Mouse (Mus musculus) ES-Bruce4 (cell line): ENCODE results near the gene Tmem170. TPM values are rescaled to one million over a fixed set of nuclear protein-coding genes. Genes with fewer than 3 reads are reported as not detected.
"Not testable (repeated sequence)": the region's sequence is repeated elsewhere in the genome, so short reads cannot be mapped to it uniquely, and the experiment has no call there.

Experiments
- H3K27ac ChIP-seq: 2 replicates; pipeline ENCODE4 v1.5.1; 2012; ENCODE audit warnings: low read length, inconsistent platforms; ENCODE audit not compliant: insufficient read depth
- H3K27me3 ChIP-seq: 2 replicates; pipeline ENCODE4 v1.6.1; 2012; ENCODE audit warnings: mild to moderate bottlenecking, low read length, inconsistent platforms; ENCODE audit not compliant: control insufficient read depth, poor library complexity, insufficient read depth, severe bottlenecking
- H3K36me3 ChIP-seq: 2 replicates; pipeline ENCODE4 v1.6.1; 2012; ENCODE audit warnings: inconsistent platforms, mild to moderate bottlenecking, low read length, moderate library complexity; ENCODE audit not compliant: control insufficient read depth, poor library complexity, insufficient read depth, severe bottlenecking
- H3K4me1 ChIP-seq: one replicate; pipeline ENCODE4 v1.8.1; 2011; ENCODE audit warnings: low read length; ENCODE audit not compliant: control insufficient read depth, insufficient read depth
- H3K4me3 ChIP-seq: 2 replicates; pipeline ENCODE4 v1.5.1; 2011; ENCODE audit warnings: low read depth, mild to moderate bottlenecking, low read length
- H3K9ac ChIP-seq: 2 replicates; pipeline ENCODE4 v1.6.1; 2012; ENCODE audit warnings: low read depth, mild to moderate bottlenecking, inconsistent platforms; ENCODE audit not compliant: poor library complexity, severe bottlenecking
- H3K9me3 ChIP-seq: replicated peaks from 2 replicates; pipeline ENCODE4 v1.6.1; 2012; ENCODE audit warnings: mild to moderate bottlenecking, low read length, inconsistent platforms; ENCODE audit not compliant: control insufficient read depth, poor library complexity, insufficient read depth, severe bottlenecking
- CTCF ChIP-seq: IDR thresholded peaks from one replicate; pipeline ENCODE4 v1.8.1; 2011; ENCODE audit warnings: low read depth, low read length
- EP300 ChIP-seq: IDR thresholded peaks from 2 replicates; pipeline ENCODE4 v1.6.1; 2011; ENCODE audit warnings: low read depth, low read length; ENCODE audit not compliant: insufficient read depth
- POLR2A ChIP-seq: IDR thresholded peaks from one replicate; pipeline ENCODE4 v1.8.1; 2011; ENCODE audit warnings: low read length; ENCODE audit not compliant: insufficient read depth
- polyA plus RNA-seq: library from polyadenylated mRNA; stranded (reverse); fragments of >200 nt; gene quantifications from 2 replicates; pipeline ENCODE4 v1.2.4, GENCODE M21; 2011; ENCODE audit warnings: low read depth; ENCODE audit not compliant: missing spikeins, insufficient read depth, insufficient read length

The Tmem170 gene
- polyA plus RNA-seq, 1 experiment: 31.2 TPM

DNA sequence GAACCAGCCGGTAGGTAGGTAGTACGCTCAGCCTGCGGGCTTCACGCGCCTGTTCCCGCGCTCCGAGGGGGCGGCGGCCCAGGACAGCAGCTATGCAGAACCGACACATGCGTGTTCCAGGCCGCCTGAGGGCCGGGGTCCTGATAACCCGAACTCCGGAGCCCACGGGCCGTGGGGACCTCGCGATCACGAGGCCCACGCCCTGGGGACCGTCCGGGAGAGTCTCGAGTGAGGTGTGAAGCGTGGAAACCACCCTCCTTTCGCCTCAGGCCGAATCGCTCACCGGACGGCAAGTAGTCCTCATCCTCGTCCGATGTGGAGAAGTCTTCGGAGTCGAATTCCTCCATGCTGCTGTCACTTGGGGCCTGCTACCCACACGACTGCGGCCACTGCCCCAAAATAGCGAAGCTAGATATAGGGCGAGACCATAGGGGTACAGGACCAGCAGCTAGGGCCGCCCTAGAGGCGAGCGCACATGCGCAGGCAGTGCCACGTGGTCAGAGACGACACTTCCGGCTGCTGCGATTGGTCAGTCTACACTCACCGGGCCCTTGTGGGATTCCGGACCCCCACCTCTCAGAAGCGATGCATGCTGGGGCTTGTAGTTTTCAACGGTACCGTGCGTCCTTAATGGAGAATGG, 22.6 kb downstream of the Tmem170 start, which contains the start of gene Cfdp1:
Cfdp1 (minus strand) TSS at position 431 of the 641 bp plus-strand sequence.
- Histone ChIP-seq H3K4me3 (peak within 1 kb of the TSS; percentile 74), H3K9me3 (no peaks in the 10 kb centered on the region), H3K27ac (peak within 1 kb of the TSS; percentile 66), H3K27me3 (no peaks in the 10 kb centered on the region), H3K36me3 (peaks cover 13% of the 10 kb centered on the region), H3K9ac (peak within 1 kb of the TSS; percentile 64), H3K4me1 (no peaks in the 10 kb centered on the region)
- TF ChIP-seq EP300 (no peak), POLR2A (no peak), CTCF (no peak)

DNA sequence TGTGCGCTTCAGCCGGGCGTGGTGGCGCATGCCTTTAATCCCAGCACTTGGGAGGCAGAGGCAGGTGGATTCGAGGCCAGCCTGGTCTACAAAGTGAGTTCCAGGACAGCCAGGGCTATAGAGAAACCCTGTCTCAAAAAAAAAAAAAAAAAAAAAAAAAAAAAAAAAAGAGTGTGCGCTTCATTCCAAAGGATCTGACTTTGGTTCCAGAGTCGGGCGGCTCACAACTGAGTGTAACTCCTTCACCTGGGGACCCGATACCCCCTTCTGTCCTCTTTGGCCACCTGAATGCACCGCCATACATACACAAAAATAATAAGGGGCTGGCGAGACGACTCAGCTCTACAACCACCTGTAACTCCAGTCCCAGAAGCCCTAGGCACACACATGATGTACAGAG, 23.3 kb downstream of the Tmem170 start:
- peak overlapping the region; percentile 64 for H3K9ac ChIP-seq
- H3K9me3 ChIP-seq, H3K27ac ChIP-seq, H3K4me1 ChIP-seq, H3K27me3 ChIP-seq: not testable (repeated sequence)
- H3K36me3 ChIP-seq: peaks cover 13% of the 10 kb centered on the region
- peak overlapping the region; percentile 74 for H3K4me3 ChIP-seq

DNA sequence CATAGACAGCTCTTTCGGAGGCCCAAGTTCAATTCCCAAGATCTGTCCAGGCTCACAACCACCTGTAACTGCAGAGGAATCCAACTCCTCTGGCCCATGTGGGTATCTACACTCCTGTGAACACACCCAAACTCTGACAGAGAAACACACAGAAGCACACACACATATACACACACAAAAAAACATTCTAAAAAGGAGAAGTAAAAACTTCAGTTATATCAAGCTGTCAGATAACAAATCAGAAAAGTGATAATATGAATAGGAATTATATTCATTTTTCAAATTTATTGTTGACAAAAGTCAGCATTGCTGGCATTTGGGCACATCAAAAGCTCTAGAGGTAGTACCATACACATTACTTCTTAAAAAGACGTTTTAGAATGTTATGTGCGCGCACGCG, 29.8 kb downstream of the Tmem170 start:
- H3K27me3 ChIP-seq: no peaks in the 10 kb centered on the region
- peaks cover 41% of the 10 kb centered on the region for H3K36me3 ChIP-seq

DNA sequence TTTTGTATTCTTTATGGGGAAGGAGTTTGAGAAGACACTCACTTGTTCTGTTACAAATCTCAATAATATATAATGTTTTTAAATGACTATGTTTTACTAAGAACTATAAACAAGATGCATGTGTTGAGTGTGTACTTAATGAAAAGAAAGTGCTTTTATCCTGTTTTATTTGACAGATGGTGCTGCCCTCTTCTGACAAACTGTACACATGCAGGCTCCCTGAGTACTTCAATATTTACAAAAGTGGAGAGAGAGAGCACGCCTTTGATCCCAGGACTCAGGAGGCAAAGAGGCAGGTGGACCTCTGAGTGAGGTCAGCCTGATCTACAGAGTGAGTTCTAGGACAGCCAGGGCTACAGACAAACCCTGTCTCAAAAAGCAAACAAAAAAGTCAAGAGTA, 41.0 kb downstream of the Tmem170 start:
- H3K9ac ChIP-seq: no peak overlapping the region
- TF ChIP-seq EP300: no peak
- TF ChIP-seq CTCF: no peak
- no peak for TF ChIP-seq POLR2A
- H3K4me3 ChIP-seq: no peak overlapping the region
- no peaks in the 10 kb centered on the region for H3K9me3 ChIP-seq
- H3K27ac ChIP-seq: no peak overlapping the region
- peaks cover 63% of the 10 kb centered on the region for H3K36me3 ChIP-seq
- no peaks in the 10 kb centered on the region for H3K27me3 ChIP-seq
- no peaks in the 10 kb centered on the region for H3K4me1 ChIP-seq

More for the DNA sequence above, 29.8 kb downstream of the Tmem170 start:
- Histone ChIP-seq H3K9me3 (no peaks in the 10 kb centered on the region), H3K9ac (no peak overlapping the region), H3K4me1 (no peaks in the 10 kb centered on the region), H3K27ac (no peak overlapping the region), H3K4me3 (no peak overlapping the region)
- no peak for TF ChIP-seq CTCF

DNA sequence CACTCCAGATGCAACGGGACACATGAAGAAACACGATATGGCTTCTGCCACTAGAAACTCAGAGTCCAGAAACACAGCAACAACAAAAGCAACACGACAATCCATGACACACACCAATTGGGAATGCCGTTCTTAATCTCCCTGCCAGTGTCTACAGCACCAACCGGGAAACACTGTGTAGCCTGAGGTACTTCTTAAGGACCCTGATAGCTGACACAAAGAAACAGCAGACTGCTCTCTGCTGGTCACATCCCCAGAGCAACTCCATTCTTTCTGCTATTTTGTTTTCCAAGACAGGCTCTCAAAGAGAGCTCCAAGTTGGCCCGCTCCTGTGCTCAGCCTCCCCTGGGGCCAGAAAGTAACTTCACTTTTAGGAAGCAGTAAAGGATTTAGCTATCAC, 42.5 kb downstream of the Tmem170 start:
- no peak overlapping the region for H3K27ac ChIP-seq
- no peak for TF ChIP-seq POLR2A
- no peak for TF ChIP-seq CTCF
- TF ChIP-seq EP300: no peak

DNA sequence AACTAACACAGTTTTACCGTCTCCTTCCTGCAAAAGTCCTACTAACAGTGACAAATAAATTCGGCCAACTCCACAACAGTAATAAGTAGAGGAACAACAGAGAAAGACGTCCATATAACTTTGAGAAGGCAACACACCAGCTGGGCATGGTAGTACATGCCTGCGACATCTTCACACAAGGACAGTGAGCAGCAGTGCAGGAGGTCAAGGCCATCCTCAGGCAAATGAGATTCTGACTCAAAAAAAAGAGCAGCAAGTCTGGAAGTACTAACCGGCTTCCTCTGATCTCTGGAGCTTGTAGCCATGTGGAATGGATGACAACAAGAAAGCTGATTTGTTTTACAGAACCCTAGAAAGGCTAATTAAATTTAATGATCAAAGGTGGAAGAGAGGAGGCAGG, 43.6 kb downstream of the Tmem170 start:
- Histone ChIP-seq H3K4me1 (no peaks in the 10 kb centered on the region), H3K36me3 (peaks cover 68% of the 10 kb centered on the region), H3K9ac (no peak overlapping the region), H3K27ac (no peak overlapping the region), H3K27me3 (no peaks in the 10 kb centered on the region), H3K9me3 (no peaks in the 10 kb centered on the region), H3K4me3 (no peak overlapping the region)
- TF ChIP-seq POLR2A: no peak
- TF ChIP-seq CTCF: no peak
- TF ChIP-seq EP300: no peak

More for the DNA sequence above, 42.5 kb downstream of the Tmem170 start:
- no peaks in the 10 kb centered on the region for H3K4me1 ChIP-seq
- no peaks in the 10 kb centered on the region for H3K27me3 ChIP-seq
- H3K9me3 ChIP-seq: no peaks in the 10 kb centered on the region
- H3K36me3 ChIP-seq: peaks cover 66% of the 10 kb centered on the region
- H3K4me3 ChIP-seq: no peak overlapping the region
- H3K9ac ChIP-seq: no peak overlapping the region
